Mouse (Mus musculus): ENCODE results near the gene Ccdc97.

GRCm38 (mm10) chr7:25679971-25680370, 38.9 kb downstream of the Ccdc97 start:
- TF ChIP-seq CTCF (IDR thresholded peaks at IDR 0.05) (peak; percentile 46), EP300 (IDR thresholded peaks at IDR 0.05) (peak; percentile 30; the same call in 1 of the 2 replicates)
